Mouse (Mus musculus) urinary bladder, postnatal 14 days (tissue): Measurements from ENCODE around the gene Kcnj1.
A peak's percentile ranks its signal among the peaks of the same experiment; 100 is the strongest.

Experiments used
- DNase-seq: peaks from one replicate; pipeline ENCODE4 v3.0.0; 2021; ENCODE audit warnings: low spot score

Kcnj1 gene

GRCm38 (mm10) chr9:32372202-32372601 lies at the start of gene Kcnj1:
Gene Kcnj1 (plus strand): TSS chr9:32372493.
- DNase-seq = no peak

GRCm38 (mm10) chr9:32323610-32324009 lies 48.7 kb upstream of the Kcnj1 start:
- DNase-seq = no peak

DNA sequence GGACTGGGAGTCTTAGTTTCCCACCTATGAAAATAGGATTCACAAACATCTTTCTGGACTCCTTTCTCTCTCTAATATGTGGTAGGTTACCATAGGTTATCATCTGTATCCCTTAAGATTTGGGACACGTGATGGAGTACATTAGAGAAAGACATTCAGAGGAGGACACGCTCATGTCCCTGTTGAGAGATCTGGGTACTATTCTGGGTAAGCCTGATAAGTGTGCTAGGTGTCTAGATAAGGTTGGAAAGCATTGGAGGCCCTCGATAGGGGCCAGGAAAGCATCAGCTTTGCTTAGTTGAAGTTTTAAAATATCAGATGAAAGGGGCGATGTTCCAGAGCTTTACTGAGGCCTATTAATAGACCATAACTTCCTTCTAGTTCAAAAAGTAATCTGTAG lies 43.5 kb upstream of the Kcnj1 start:
- no peak for DNase-seq

DNA sequence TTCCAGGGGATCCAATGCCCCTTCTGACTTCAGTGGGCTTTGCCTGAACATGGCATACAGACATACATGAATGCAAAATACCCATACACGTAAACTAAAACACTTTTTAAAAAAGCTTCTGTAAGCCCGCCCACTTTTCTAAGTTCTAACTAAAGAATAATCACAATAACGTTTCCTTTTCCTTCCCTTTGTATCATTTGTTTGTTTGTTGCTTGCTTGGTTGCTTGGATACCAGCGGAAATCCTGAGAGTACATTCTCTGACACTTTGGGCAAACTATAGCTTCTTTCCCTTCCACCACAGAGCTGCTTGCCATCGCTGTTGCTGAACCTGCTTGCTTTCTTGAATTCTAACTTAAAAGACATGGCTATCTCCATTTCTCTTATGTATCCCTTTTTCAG lies 41.1 kb upstream of the Kcnj1 start:
- DNase-seq = no peak

DNA sequence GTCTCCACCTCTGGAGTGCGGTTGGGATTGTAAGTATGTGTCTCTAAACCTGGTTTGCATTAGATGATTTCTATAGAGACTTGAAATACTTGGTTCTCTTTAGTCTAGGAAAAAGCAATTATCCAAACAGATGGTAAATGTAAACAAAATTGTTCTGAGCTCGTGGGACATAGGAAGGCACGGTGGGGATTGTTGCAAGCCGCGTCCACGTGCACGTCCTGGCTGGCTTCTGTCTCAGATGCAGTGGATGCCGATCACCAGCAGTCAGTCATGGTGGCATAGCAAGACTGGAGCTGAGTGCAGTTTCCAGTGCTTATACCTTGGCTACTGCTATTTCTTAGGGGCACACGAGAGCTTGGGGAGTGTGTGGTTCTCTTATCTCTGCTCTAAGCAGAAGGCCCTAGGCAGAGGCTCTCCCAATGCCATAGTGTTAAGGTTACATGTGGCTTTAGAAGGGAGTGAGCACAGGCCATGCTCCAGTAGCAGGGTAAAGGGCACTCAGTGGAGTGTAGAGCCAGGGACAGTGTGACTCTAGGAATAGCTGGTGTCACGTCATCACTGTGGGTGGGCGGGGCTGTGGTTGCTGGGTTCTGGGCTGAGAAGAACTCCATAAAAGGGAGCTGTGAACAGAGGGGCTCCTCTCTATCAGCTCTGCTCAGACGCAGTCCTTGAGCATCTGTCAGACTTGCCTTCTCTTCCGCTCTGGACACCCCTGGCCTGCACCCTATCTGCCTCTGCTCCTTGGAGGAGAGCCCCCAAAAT lies 36.7 kb upstream of the Kcnj1 start:
- no peak for DNase-seq

GRCm38 (mm10) chr9:32340831-32341230 lies 31.5 kb upstream of the Kcnj1 start:
- no peak for DNase-seq

DNA sequence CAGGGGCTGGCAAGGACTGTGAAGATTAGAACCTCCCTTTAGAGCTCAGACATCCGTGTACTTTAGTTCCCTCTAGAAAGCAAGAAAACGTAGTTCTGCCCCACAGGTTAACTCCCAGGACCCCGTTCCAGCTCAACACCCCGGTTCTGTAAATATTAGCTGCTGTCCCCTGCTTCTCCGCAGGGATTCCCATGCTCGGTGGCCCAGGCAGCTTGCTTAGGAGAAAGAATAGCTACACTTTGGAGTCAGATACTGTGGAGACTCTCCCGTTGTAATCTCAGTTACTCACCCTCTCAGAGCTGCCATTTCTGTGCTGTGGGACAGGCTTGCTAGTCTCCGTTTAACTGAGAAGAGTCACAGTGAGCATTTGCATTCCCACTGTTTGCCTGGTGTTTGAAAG lies 29.4 kb upstream of the Kcnj1 start:
- no peak for DNase-seq

- peak; percentile 7 for DNase-seq
These were observed 28.2 kb upstream of the Kcnj1 start, which contains the start of gene Kcnj5 for GRCm38 (mm10) chr9:32344051-32344450. Gene Kcnj5 (minus strand): TSS chr9:32344350.

DNA sequence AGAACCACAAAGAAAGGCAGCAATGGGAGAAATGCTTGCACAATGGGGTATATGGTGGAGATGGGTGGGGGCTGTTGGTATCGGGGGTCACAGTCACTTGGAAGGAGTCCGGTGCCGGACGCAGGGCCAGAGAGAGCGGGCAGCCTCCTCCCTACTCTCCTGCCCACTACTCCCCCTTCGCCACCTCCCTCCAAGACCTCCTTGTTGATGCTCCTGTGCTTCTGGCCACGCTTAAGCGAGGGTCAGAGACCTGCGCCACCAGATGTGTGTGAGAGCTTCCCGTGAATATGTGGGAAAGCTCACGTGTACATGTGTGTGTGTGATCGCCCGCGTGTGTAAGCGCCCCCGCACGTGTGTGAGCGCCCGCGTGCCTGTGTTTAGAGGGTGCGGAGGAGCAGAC lies 27.8 kb upstream of the Kcnj1 start:
- no peak for DNase-seq

GRCm38 (mm10) chr9:32348096-32348495 lies 24.2 kb upstream of the Kcnj1 start:
- DNase-seq = no peak

DNA sequence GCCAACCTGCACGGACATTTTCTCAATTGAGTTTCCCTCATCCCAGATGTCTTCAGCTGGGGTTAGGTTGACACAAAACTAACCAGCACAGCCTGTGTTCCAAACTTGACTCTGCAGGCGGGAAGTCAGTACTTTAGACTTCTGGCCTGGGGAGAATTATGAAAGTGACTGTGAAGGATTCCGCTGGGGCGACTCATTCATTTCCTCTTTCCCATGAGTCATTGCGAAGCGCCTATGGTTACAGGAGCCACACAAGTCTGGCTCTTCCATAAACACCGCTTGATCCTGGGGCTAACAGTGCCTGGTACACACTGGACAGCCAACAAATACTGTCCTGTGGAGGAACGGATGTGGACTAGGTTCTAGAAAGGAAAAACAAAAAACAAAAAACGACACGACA lies 22.9 kb upstream of the Kcnj1 start:
- no peak for DNase-seq

GRCm38 (mm10) chr9:32350332-32350731 lies 22.0 kb upstream of the Kcnj1 start:
- DNase-seq = peak; percentile 81

DNA sequence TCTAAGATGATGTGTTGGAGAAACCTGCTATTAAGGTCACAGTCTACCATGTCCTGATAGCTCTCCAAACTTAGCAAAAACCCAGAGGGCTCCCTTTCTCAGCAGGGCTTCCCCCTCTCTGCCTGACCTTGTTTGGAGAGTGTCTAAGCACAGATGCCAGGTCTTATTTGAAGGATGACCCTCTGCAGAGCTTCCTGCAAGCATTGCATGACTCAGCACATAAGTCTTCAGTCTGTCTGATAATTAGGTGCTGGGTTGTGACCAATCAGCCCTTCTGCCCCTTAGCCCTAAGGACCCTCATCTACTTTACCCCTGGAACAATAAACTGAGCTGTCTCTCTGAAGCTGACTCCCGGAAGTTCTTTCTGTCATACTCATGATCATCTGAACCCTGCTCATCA lies 11.5 kb upstream of the Kcnj1 start:
- DNase-seq = no peak

GRCm38 (mm10) chr9:32368812-32369211 lies 3.5 kb upstream of the Kcnj1 start:
- no peak for DNase-seq

DNA sequence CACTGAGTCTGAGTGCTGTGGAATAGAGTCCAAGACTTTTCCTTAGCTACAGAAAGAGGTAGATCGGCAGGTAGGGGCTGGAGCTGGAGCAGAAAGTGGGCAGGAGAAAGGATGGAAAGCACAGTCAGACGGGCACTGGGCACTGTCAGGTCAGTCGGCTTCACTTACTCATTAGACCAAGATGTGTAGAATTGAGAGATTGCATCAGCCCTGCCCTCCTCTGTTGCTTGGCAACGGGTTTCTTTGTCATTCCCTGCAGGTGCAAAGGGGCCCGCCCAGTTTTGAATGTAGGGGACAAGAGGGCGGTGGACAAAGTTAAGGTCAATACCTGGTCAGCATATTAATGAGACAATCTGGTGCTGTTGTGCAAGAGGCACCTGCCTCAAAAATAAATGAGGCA lies 2.9 kb upstream of the Kcnj1 start:
- DNase-seq = no peak

DNA sequence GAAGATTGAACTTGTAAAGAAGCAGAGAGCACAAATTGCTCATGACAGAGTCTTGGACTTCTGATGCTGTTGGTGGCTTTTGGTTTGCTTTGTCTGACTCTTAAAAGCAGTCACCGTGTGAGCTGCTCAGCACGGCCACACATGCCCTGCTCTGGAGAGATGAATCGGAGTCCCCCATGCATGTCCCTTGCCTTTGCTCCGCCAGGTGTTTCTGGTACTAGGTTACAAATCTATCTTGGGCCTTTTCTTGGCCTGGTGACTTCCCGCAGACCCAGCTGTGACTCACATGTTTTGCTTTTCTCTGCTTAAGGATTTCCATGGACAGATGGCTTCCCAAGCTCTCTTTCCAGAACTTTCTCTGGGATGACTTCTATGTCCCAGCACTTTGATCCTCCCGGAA lies 1.4 kb downstream of the Kcnj1 start:
- DNase-seq = no peak

DNA sequence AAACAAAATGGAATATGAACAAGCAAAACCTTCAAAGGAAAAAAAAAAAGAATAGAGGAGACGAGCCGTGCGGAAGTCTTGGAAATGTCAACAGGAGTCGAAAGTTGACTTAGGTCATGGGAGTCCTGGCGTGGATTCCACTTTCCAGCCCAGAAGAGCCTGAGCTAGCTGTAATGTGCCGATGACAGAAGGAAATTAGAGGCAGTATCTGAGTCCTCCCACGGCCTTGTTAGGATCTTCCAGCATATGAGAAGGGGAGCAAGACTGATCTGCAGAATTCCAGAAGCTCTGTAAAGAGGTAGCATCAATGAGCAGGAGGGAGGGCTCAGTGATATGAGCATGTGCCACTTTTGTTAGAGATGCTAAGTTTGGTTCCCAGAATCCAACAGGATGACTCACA lies 3.7 kb downstream of the Kcnj1 start:
- no peak for DNase-seq

- no peak for DNase-seq
These were observed 4.7 kb downstream of the Kcnj1 start for GRCm38 (mm10) chr9:32376863-32377590.

- no peak for DNase-seq
These were observed 12.6 kb downstream of the Kcnj1 start for GRCm38 (mm10) chr9:32384906-32385305.

DNA sequence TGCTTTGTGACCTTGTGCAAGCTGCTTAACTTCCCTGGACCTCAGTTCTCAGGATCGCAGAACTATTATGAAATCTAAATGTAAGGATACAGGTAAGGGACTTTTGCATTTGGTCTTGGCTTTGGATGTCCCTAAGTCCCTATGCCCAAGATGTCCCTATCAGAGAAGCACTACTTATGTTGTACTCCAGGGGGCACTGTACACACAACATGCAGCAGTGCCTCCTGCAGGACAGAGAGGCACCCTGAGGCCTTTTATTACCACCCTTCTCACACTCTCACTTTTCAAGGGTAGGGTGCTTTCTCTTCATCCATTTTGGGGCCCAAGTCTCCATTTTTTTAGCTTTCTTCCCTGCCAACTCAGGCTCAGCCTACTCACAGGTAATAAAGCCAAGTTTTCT lies 15.8 kb downstream of the Kcnj1 start:
- no peak for DNase-seq

DNA sequence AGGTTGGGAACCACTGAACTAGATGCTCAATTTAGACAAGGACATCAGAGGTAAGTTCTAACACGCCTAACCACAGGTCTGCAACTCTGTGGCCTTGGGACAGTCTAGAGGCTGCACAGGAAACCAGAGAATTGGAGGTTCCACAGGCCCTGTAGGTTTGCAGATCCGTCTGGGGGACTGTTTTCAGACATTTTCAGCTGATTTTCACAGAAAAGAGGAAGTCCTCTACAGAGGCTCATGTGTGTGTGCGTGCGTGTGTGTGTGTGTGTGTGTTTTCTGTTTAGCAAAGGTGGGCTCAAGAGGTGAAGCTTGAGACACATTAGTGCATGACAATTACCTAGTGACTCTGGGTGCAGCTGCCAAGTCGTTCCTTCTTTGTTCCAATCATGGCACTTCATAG lies 18.8 kb downstream of the Kcnj1 start:
- no peak for DNase-seq

DNA sequence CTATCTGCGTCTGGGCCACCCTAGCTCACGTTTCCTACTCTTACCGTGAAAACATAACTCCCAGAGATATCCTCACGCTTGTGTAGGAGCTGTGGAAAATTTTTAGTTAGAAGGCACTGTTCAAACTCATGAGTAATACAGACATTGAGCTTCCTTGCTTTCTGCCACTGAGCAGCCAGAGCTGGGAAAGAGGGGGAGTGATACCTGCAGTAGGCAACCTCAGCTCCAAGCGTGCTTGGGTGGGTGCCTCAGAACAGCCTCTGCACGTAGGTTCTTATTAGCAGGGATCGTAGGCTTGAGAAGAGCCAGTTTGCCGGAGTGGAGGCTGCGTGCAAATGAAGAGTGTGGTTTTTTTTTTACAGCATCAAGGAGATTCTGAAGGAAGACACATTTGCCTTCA lies 19.4 kb downstream of the Kcnj1 start:
- no peak for DNase-seq

GRCm38 (mm10) chr9:32392716-32393115 lies 20.4 kb downstream of the Kcnj1 start:
- DNase-seq = no peak

GRCm38 (mm10) chr9:32394761-32395161 lies 22.5 kb downstream of the Kcnj1 start:
- DNase-seq = no peak
